Mouse (Mus musculus): ENCODE measurements around the gene Slc1a3. TPM values are rescaled to one million over a fixed set of nuclear protein-coding genes. Genes with fewer than 3 reads are reported as not detected.

Slc1a3 gene
- polyA plus RNA-seq, 1 experiment from 2014 or later = 123 TPM

DNA sequence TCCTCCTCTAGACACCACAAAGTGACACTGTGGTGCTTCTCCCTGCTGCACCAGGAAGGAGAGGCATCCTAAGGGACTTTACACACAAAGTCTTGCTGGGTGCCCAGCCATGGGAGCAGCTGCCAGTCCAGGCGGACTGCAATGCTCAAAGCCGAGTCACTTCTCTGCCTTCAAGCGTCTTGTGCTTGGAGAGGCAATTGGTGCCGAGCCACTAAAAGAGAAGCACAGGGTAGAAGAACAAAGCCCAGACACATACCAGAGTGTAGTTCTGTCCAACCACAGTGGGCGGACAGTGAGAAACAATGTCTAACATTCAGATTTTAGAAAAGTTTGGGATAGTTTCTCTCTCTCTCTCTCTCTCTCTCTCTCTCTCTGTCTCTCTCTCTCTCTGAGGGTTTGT is 38.0 kb downstream of the Slc1a3 start:
- Histone ChIP-seq H3K4me1 (no peaks in the 10 kb centered on the region), H3K4me2 (replicated peaks) (no peak overlapping the region), H3K4me3 (no peak overlapping the region), H3K27me3 (no peaks in the 10 kb centered on the region), H3K9me3 (no peaks in the 10 kb centered on the region), H3K9ac (replicated peaks) (no peak overlapping the region), H3K36me3 (no peaks in the 10 kb centered on the region), H3K27ac (replicated peaks) (no peak overlapping the region)
- 79% methylated on average over 5 of the region's 5 CpGs for WGBS
- no peak for ATAC-seq (replicated peaks)

DNA sequence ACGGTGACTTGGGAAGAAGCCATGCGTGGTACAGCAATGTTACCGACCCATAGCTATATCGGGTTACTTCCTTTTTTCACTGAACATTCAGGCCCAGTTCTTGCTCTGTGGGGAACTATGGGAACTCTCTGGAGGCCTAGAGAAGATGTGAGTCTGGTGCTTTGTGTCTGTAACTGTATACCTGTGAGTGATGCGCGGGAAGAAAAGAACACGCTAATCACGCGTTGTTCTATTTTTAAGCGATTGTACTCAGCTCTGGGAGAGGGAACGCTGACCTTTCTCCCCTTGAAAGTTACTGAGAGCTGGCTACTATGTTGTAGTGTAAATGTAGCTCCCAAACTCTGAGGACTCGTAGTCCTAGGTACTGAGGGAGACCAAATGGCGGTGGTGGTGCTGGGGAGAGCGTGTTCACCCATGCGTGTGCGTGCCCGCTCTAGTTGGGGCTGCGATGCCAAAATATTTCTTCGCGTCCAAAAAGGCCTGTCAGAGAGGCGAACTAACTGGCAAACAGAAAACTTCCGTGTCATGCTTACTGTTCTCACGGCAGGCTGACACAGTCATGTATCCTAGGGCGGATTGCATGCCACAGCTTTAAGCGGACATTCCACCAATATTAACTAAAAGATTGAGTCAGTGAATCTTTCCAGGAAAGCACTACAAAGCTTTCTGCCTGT is 42.6 kb downstream of the Slc1a3 start:
- Histone ChIP-seq H3K4me2 (replicated peaks) (no peak overlapping the region), H3K4me1 (peaks cover 19% of the 10 kb centered on the region), H3K27ac (replicated peaks) (no peak overlapping the region), H3K36me3 (no peaks in the 10 kb centered on the region), H3K27me3 (no peaks in the 10 kb centered on the region), H3K9ac (replicated peaks) (no peak overlapping the region), H3K4me3 (no peak overlapping the region), H3K9me3 (no peaks in the 10 kb centered on the region)
- 90% methylated on average over 25 of the region's 25 CpGs for WGBS
- no peak for ATAC-seq (replicated peaks)

DNA sequence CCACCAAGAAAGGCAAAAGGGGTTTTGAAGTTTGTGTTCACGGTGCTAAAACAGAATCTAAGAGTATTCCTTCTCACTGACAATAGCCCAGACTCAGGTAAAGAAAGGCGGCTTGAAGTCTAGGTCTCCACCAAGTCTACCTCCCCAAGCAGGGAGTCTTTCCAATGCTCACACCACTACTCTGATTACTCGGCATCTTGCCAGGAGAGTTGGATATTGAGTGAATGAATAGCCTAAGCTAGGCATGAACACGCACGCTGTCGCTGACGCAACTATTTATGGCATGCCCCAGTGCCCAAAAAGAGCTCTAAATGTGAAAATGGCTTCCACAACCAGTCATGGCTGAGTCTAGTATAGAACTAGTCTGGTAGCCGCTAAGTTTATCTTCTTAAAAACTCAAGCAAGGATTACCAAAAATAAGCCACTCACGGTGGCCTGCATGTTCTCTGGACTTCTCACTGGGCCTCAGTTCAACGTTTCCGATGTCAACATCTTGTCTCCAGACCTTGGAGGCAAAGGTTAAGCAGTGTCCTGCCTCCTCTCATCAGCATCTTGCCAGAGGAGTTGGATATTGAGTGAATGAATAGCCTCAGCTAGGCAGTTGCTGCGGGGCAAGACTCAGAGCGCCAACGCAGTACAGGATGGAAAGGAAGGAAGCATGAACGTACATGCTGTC is 44.8 kb downstream of the Slc1a3 start:
- Histone ChIP-seq H3K9ac (replicated peaks) (no peak overlapping the region), H3K27ac (replicated peaks) (no peak overlapping the region), H3K36me3 (no peaks in the 10 kb centered on the region), H3K4me1 (peaks cover 25% of the 10 kb centered on the region), H3K4me3 (no peak overlapping the region), H3K9me3 (no peaks in the 10 kb centered on the region), H3K27me3 (no peaks in the 10 kb centered on the region), H3K4me2 (replicated peaks) (no peak overlapping the region)
- 84% methylated on average over 15 of the region's 15 CpGs for WGBS
- no peak for ATAC-seq (replicated peaks)

DNA sequence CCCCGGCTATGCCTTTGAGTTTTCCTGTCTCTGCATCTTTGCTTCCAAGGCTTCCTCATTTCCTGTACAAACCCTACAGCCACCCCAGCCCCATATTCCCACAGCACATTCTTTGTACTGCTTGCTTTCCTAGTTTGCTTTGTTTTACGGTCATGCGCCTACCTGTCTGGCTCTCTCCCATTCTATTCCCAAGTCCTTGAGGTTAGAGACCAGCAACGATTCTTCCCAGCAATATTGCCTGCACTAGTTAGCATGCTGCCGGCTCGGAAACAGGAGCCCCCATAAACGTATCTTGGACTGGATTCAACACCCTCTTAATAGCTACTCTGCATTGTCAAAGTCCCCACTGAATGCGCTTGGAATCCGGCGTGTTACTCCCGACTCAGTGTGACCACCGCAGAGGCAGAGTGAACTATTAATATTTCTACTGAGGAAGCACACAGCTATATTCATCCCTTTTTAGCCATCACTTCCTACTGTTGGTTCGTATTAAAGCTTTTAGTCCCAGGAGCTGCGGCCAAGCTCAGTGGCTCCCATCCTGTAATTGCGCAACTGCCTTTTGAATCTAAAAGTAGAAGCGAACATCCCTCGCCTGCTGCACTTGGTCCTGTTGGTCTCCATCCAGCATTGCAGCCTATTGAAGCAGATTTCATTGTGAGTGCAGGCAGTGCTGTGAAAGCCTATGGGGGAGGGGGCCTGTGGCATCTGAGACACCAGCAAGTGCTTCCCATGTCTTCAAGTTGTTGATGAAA is 47.0 kb downstream of the Slc1a3 start:
- Histone ChIP-seq H3K9me3 (no peaks in the 10 kb centered on the region), H3K27ac (replicated peaks) (peak overlapping the region; percentile 78), H3K4me3 (peak overlapping the region; percentile 28), H3K4me1 (peaks cover 42% of the 10 kb centered on the region), H3K4me2 (replicated peaks) (peak overlapping the region; percentile 43), H3K36me3 (no peaks in the 10 kb centered on the region), H3K9ac (replicated peaks) (peak overlapping the region; percentile 16; the same call in 1 of the 2 replicates), H3K27me3 (no peaks in the 10 kb centered on the region)
- peak; percentile 65 for ATAC-seq (replicated peaks)
- WGBS = 13% methylated on average over 17 of the region's 17 CpGs

DNA sequence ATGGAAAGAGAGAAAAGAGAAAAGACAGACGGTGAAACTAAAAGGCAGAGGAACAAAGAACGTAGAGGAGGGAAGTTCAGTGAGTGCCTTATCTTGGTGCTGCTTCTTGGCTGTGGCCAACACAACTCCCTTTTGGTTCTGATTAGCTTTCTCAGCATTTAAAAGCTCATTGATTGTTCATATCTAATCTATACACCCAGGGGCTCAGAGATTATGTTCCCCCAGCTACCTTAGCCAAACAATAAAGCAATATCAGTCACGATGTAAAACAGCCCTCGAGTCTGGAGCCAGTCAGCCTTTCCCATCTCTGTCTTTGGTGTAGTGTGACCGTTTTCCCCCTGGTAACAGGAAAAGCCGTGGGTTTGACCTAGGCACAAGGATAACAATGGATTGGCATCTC is 48.7 kb downstream of the Slc1a3 start:
- H3K4me3 ChIP-seq = no peak overlapping the region
- H3K9ac ChIP-seq (replicated peaks) = no peak overlapping the region
- H3K36me3 ChIP-seq = no peaks in the 10 kb centered on the region
- H3K27me3 ChIP-seq = no peaks in the 10 kb centered on the region
- WGBS = 73% methylated on average over 6 of the region's 6 CpGs
- peaks cover 47% of the 10 kb centered on the region for H3K4me1 ChIP-seq
- ATAC-seq (replicated peaks) = no peak
- no peaks in the 10 kb centered on the region for H3K9me3 ChIP-seq
- 0 out of 2 replicates have a peak overlapping the region, but pooled peaks have one; percentile 13 for H3K27ac ChIP-seq (replicated peaks)
- H3K4me2 ChIP-seq (replicated peaks) = no peak overlapping the region

DNA sequence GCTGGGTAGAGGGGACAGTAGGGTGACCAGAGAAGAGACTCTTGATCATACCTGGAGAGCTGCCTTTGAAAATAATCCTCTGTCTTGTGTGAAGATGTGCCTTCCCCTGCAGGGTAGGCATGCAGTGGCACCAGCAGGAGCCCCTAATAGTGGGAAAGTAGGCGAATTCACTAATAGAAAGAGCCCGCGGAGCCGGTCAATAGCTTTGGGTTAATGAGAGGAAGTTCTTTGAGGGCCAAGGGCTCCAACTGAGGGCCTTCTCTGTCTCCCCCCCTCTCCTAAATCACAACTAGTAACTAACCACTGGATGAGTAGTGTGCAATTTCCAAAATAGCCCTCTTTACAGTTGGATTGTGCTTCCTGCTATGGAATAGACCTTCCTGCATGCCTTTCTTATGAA is 50.6 kb downstream of the Slc1a3 start:
- Histone ChIP-seq H3K4me3 (no peak overlapping the region), H3K4me1 (peaks cover 56% of the 10 kb centered on the region), H3K27ac (replicated peaks) (peak overlapping the region; percentile 86), H3K9ac (replicated peaks) (no peak overlapping the region), H3K36me3 (no peaks in the 10 kb centered on the region), H3K27me3 (no peaks in the 10 kb centered on the region), H3K4me2 (replicated peaks) (no peak overlapping the region), H3K9me3 (no peaks in the 10 kb centered on the region)
- peak; percentile 41 for ATAC-seq (replicated peaks)
- 4% methylated on average over 4 of the region's 4 CpGs for WGBS

DNA sequence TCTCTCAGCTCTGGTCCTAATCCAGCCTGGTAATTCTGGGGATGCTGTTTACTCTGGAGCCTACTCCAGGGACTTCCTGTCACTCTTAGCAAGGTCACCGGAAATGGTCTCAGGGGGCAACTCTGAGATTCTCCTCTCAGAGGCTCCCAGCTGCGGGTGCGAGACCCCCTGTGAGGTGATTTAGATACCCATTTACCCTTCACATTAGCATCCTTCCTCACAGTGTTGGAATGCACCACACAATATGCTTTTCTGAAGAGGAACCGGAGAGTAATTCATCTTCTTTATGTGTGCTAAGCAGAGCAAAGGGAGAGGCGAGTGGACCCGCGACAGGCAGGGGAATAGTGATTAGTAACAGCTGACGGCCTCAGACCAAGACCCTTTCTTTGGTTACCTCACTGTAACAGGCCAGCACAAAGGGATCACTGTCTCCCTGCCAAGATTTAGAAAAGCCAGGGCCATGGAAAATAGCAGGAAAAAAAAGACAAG is 51.0 kb downstream of the Slc1a3 start:
- peak; percentile 88 for ATAC-seq (replicated peaks)
- 4% methylated on average over 8 of the region's 8 CpGs for WGBS
- Histone ChIP-seq H3K27me3 (no peaks in the 10 kb centered on the region), H3K9me3 (no peaks in the 10 kb centered on the region), H3K36me3 (no peaks in the 10 kb centered on the region), H3K4me2 (replicated peaks) (no peak overlapping the region), H3K4me3 (no peak overlapping the region), H3K9ac (replicated peaks) (no peak overlapping the region), H3K4me1 (peaks cover 55% of the 10 kb centered on the region), H3K27ac (replicated peaks) (peak overlapping the region; percentile 86)

DNA sequence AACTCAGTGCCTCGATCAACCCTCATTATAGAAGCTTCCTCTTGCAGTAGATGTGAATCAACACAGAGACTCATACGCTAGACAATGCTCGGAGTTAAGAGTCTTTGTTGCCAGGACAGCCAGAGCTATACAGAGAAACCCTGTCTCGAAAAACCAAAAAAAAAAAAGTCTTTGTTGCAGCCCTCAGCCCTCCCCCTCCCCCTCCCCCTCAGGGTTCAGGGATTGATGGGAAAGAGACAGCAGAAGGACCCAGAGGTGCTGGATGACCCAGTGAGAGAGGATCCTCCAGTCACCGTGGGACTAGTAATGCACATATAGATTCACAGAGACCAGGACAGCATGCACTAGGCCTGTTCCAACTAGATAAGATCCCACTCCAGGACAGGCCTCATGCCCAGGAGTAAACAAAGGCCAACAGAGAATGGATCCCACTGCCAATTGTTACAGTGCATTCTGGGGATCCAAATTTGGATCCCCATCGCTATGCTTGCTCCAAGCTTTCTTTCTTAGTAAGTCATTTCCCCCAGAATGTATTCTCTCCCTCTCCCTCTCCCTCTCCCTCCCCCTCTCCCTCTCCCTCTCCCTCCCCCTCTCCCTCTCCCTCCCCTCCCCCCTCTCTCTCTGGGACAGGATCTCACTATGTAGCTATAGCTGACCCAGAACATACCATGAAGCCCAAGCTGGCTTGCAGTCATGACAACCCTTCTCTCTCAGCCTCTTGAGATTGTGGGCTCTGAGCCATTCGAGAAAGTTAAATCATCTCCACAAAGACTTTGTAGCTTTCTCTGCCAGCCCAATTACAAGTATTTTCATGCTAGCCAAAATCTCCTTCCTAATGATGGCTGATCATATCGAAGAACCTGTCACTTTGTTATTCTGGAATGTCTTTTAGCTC is 52.2 kb downstream of the Slc1a3 start:
- ATAC-seq (replicated peaks) = no peak; the same call in 1 of the 2 replicates
- H3K4me3 ChIP-seq = no peak overlapping the region
- no peaks in the 10 kb centered on the region for H3K36me3 ChIP-seq
- H3K4me1 ChIP-seq = peaks cover 47% of the 10 kb centered on the region
- peak overlapping the region; percentile 86 for H3K27ac ChIP-seq (replicated peaks)
- WGBS = 47% methylated on average over 8 of the region's 8 CpGs
- no peaks in the 10 kb centered on the region for H3K27me3 ChIP-seq
- H3K9me3 ChIP-seq = no peaks in the 10 kb centered on the region
- H3K9ac ChIP-seq (replicated peaks) = no peak overlapping the region
- H3K4me2 ChIP-seq (replicated peaks) = no peak overlapping the region

DNA sequence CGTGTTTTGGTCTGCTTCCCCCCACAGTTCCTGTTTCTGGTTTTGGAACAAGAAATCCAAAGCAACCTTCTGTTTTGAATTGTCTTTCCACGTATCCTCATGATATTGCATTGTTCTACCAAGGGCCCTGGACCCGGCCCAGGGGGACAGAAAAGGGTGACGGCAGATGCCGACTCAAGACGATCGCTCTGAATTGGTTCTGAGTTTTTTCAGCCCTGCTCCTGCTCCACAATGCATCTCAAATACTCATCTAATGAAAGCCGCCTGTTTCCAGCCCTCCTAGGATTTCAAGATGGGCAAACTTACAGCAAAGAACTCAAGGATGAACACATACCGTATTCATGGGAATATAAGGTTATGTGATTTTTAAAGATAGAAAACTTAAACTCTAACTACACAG is 55.3 kb downstream of the Slc1a3 start:
- peaks cover 44% of the 10 kb centered on the region for H3K4me1 ChIP-seq
- H3K36me3 ChIP-seq = no peaks in the 10 kb centered on the region
- peak overlapping the region; percentile 76 for H3K27ac ChIP-seq (replicated peaks)
- peak overlapping the region; percentile 13; the same call in 1 of the 2 replicates for H3K4me2 ChIP-seq (replicated peaks)
- ATAC-seq (replicated peaks) = no peak
- WGBS = 45% methylated on average over 9 of the region's 9 CpGs
- no peak overlapping the region for H3K4me3 ChIP-seq
- H3K27me3 ChIP-seq = no peaks in the 10 kb centered on the region
- H3K9me3 ChIP-seq = no peaks in the 10 kb centered on the region
- no peak overlapping the region for H3K9ac ChIP-seq (replicated peaks)

DNA sequence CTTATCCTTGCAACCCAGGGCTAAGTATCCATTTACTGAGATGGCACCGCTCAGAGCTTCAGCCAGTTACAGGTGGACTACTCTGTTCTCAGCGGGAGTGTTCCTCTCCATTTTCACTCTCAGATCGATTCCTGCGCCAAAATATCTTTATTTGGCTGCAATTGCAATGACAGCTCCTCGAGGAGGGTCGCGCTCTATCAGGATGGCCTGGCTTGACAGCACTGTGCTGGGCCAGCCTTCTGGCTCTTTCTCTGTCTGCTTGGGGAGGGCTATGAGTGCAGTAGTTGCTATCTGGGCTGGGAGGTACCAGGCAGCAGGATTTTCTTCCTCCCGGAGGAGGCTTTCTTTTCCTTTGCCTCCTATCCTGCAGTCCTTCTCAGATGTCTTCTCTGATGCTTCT is 57.9 kb downstream of the Slc1a3 start:
- 0 out of 2 replicates have a peak, but pooled peaks have one; percentile 58 for ATAC-seq (replicated peaks)
- H3K9ac ChIP-seq (replicated peaks) = no peak overlapping the region
- no peak overlapping the region for H3K4me2 ChIP-seq (replicated peaks)
- no peak overlapping the region for H3K4me3 ChIP-seq
- H3K9me3 ChIP-seq = no peaks in the 10 kb centered on the region
- no peak overlapping the region; the same call in 1 of the 2 replicates for H3K27ac ChIP-seq (replicated peaks)
- peaks cover 22% of the 10 kb centered on the region for H3K4me1 ChIP-seq
- 78% methylated on average over 8 of the region's 8 CpGs for WGBS
- H3K27me3 ChIP-seq = no peaks in the 10 kb centered on the region
- no peaks in the 10 kb centered on the region for H3K36me3 ChIP-seq

DNA sequence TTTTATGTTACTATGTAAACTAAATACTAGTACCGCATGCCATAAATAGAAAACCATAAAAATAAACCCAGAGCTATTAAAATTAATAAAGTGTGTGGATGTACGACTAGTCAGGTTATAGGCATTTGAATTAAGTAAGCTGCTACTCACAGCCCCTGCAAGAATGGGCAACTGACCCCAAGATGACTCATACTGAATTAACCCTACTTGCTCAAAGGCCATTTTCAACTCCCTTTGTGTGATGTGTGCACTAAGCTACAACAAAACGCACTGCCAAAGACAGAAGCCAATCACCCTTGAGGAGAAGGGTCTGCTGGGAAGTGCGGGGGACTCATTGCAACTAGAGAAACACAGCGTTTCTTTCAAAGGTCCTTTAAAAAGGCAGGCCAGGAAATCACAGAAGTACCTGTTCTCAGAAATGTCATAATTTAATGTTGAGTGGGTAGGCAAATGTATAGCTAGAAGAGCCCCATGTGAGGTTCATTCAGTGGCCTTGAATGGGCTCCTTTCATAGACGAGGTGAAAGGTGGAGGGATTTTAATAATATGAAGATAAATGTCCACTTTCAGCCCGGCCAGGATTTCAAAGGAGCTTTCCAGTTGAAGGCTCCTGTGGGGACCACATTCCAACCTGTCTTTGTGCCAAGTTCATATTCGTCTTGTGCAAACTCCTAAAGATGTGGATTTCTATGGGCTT is 66.4 kb downstream of the Slc1a3 start:
- H3K4me3 ChIP-seq = no peak overlapping the region
- H3K4me1 ChIP-seq = no peaks in the 10 kb centered on the region; the same call in 1 of the 2 replicates
- no peaks in the 10 kb centered on the region for H3K27me3 ChIP-seq
- H3K4me2 ChIP-seq (replicated peaks) = no peak overlapping the region
- peaks cover 3% of the 10 kb centered on the region; the same call in 1 of the 2 replicates for H3K36me3 ChIP-seq
- whole genome bisulfite sequencing = 39% methylated on average over 8 of the region's 8 CpGs
- H3K9ac ChIP-seq (replicated peaks) = no peak overlapping the region
- H3K27ac ChIP-seq (replicated peaks) = no peak overlapping the region
- no peak for ATAC-seq (replicated peaks)
- H3K9me3 ChIP-seq = no peaks in the 10 kb centered on the region
